Mouse (Mus musculus): ENCODE measurements around the gene Fndc3b. TPM values are rescaled to one million over a fixed set of nuclear protein-coding genes. Genes with fewer than 3 reads are reported as not detected.

The Fndc3b gene
- polyA plus RNA-seq, 1 experiment: 13.2 TPM

- no peak overlapping the region for H3K4me3 ChIP-seq (ENCODE audit: insufficient read depth, low read depth, low read length)
- no peaks in the 10 kb centered on the region for H3K4me1 ChIP-seq (ENCODE audit: control insufficient read depth, insufficient read depth, insufficient read length, low read length)
- H3K27ac ChIP-seq (replicated peaks; ENCODE audit: low read depth, low read length): no peak overlapping the region
Observed at GRCm38 (mm10) chr3:27526991-27527390, 184.1 kb downstream of the Fndc3b start.

GRCm38 (mm10) chr3:27523176-27523936, 187.8 kb downstream of the Fndc3b start:
- no peak overlapping the region for H3K4me3 ChIP-seq (ENCODE audit: insufficient read depth, low read depth, low read length)
- H3K27ac ChIP-seq (replicated peaks; ENCODE audit: low read depth, low read length): no peak overlapping the region
- H3K4me1 ChIP-seq (ENCODE audit: control insufficient read depth, insufficient read depth, insufficient read length, low read length): 0 out of 2 replicates have a peak, but pooled peaks cover 2% of the 10 kb centered on the region

DNA sequence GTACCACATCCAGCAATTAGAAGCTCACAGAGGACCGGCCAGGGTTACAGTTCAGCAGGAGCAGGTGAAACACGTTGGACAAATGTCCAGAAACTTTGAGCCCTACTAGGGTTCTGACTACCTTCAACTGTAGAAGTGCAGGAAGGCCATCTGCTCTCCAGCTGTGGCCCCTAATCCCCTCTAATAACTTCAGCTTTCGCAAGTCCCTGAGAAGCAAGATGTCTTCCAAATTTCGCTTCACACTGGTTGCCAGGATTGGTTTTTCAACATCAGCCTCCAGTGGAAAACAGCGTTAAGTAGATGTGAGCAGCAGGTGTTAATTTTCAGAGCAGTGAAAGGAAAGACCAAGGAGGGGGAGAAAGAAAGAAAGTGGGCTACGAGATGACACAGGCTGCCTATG, 190.7 kb downstream of the Fndc3b start:
- H3K4me3 ChIP-seq (ENCODE audit: insufficient read depth, low read depth, low read length): no peak overlapping the region
- H3K27ac ChIP-seq (replicated peaks; ENCODE audit: low read depth, low read length): no peak overlapping the region

DNA sequence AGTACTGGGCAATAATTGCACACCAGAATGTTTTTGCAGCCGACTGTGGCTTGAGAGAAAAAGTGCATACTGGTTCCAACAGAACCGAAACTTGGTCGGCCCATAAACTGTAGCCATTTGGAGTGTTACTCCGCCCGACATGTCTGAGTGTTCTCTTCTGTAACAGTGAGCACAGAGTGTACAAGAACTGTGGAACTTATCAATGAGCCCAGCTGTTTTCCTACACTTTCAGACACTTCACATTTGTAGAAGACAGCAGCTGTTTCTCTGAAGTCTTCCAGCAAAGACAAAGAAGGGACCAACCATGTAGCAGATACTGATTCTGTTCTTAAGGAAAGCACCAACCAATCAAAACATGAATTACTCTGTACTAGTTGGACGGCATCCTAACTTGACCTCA, 191.6 kb downstream of the Fndc3b start:
- Histone ChIP-seq H3K4me1 (ENCODE audit: control insufficient read depth, insufficient read depth, insufficient read length, low read length) (0 out of 2 replicates have a peak, but pooled peaks cover 2% of the 10 kb centered on the region), H3K27ac (replicated peaks; ENCODE audit: low read depth, low read length) (no peak overlapping the region), H3K4me3 (ENCODE audit: insufficient read depth, low read depth, low read length) (no peak overlapping the region)

More for the DNA sequence above, 190.7 kb downstream of the Fndc3b start:
- 0 out of 2 replicates have a peak, but pooled peaks cover 2% of the 10 kb centered on the region for H3K4me1 ChIP-seq (ENCODE audit: control insufficient read depth, insufficient read depth, insufficient read length, low read length)

- H3K27ac ChIP-seq (replicated peaks; ENCODE audit: low read depth, low read length): no peak overlapping the region
- H3K4me1 ChIP-seq (ENCODE audit: control insufficient read depth, insufficient read depth, insufficient read length, low read length): 0 out of 2 replicates have a peak, but pooled peaks cover 2% of the 10 kb centered on the region
- no peak overlapping the region for H3K4me3 ChIP-seq (ENCODE audit: insufficient read depth, low read depth, low read length)
Observed at GRCm38 (mm10) chr3:27518935-27519334, 192.2 kb downstream of the Fndc3b start.

DNA sequence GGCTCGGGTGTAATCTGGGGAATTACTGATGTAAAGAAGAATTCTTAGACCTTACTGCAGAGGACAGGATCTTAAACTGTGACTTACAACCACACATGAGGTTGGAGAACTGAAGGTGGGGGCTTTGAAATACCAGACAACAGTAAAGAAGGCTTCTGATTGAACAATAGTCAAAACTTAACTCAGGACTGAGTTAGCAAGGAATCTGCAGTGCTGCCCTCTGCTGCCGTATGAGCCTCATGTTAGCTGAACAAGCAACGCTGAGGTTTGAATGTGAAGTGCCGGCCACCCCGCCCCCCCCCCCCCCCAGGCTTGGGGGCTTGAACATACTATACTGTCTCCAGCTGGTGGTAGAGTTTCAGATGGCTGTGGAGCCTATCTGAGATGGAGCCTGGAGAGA, 194.6 kb downstream of the Fndc3b start:
- no peak overlapping the region for H3K27ac ChIP-seq (replicated peaks; ENCODE audit: low read depth, low read length)

DNA sequence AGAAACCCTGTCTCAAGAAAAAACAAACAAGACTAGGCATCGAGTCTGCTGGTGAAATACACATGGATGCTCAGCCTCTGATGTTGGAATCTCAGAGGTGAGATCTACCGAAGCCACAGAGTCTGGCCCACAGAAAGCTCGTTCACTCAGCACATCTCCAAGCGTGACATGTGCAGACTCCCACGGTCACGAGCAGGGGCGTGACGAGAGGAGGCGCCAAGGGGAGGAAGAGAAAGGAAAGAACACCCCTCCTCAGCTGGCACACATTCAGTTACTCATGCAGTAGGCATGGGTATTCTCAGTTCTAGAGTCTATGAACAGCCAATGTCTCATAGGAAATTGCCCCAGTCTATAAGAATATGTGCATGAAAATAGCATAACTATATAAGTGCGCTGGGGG, 199.3 kb downstream of the Fndc3b start:
- H3K4me1 ChIP-seq (ENCODE audit: control insufficient read depth, insufficient read depth, insufficient read length, low read length): no peaks in the 10 kb centered on the region
- no peak overlapping the region for H3K4me3 ChIP-seq (ENCODE audit: insufficient read depth, low read depth, low read length)
- no peak overlapping the region for H3K27ac ChIP-seq (replicated peaks; ENCODE audit: low read depth, low read length)

More for the DNA sequence above, 194.6 kb downstream of the Fndc3b start:
- Histone ChIP-seq H3K4me1 (ENCODE audit: control insufficient read depth, insufficient read depth, insufficient read length, low read length) (0 out of 2 replicates have a peak, but pooled peaks cover 2% of the 10 kb centered on the region), H3K4me3 (ENCODE audit: insufficient read depth, low read depth, low read length) (no peak overlapping the region)

DNA sequence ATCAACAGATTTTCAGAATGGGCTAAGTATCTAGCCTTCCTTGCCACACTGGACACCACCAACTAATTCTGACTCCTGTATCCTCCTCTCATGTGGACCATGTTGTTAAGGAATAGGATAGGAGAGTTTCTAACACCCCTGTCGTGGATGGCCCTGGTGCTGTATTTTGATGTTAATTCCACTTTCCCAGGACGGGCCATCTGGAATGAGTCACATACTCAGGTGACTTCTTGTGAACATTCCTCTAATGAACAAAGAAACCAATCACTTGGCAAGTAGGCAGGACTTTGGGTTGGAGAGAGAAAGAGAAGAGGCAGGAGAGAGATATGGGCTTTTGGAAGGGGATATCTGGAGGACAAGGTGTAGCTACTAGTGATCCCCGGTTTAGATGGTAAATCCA, 204.2 kb downstream of the Fndc3b start:
- no peaks in the 10 kb centered on the region for H3K4me1 ChIP-seq (ENCODE audit: control insufficient read depth, insufficient read depth, insufficient read length, low read length)
- H3K4me3 ChIP-seq (ENCODE audit: insufficient read depth, low read depth, low read length): no peak overlapping the region
- H3K27ac ChIP-seq (replicated peaks; ENCODE audit: low read depth, low read length): no peak overlapping the region

- Histone ChIP-seq H3K4me1 (ENCODE audit: control insufficient read depth, insufficient read depth, insufficient read length, low read length) (no peaks in the 10 kb centered on the region), H3K27ac (replicated peaks; ENCODE audit: low read depth, low read length) (no peak overlapping the region), H3K4me3 (ENCODE audit: insufficient read depth, low read depth, low read length) (no peak overlapping the region)
Observed at GRCm38 (mm10) chr3:27505582-27505981, 205.5 kb downstream of the Fndc3b start.

DNA sequence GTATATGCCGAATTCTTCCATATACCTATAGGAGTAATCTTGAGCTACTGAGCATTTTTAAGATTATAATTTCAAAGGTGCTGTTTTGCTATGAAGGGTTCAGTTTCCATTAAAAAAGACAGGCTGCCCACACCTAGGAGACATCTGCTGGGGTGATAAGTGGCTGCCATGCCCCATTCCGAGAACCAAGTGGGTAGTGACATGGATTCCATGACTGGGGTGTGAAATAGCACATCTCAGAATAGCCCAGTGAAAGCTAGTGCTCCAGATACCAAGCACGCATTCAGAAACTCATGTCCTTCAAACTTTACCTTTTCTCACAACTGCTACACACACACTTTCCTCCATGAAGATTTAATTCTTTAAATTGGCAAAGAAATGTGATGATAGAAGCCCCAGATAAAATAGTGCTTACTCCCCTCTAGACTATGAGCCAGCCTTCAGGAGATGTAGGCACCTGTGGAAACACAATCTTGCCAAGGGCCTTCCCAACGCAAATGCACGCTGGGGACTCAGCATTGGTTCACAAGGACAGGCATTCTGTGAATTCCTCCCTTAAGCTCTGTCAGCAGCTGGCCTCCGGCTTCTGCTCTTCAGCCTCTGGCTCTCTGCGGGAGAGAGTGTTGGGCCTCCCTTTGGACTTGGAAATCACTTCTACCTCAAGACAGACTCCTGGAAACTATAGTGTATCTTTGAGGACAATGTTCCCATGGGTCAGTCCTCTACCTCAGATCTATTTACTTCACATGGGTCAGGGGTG, 207.6 kb downstream of the Fndc3b start:
- H3K27ac ChIP-seq (replicated peaks; ENCODE audit: low read depth, low read length): no peak overlapping the region
- no peak overlapping the region for H3K4me3 ChIP-seq (ENCODE audit: insufficient read depth, low read depth, low read length)
- no peaks in the 10 kb centered on the region for H3K4me1 ChIP-seq (ENCODE audit: control insufficient read depth, insufficient read depth, insufficient read length, low read length)

- H3K27ac ChIP-seq (replicated peaks; ENCODE audit: low read depth, low read length): no peak overlapping the region
- no peak overlapping the region for H3K4me3 ChIP-seq (ENCODE audit: insufficient read depth, low read depth, low read length)
- no peaks in the 10 kb centered on the region; the same call in 1 of the 2 replicates for H3K4me1 ChIP-seq (ENCODE audit: control insufficient read depth, insufficient read depth, insufficient read length, low read length)
Observed at GRCm38 (mm10) chr3:27495296-27496073, 215.6 kb downstream of the Fndc3b start.

DNA sequence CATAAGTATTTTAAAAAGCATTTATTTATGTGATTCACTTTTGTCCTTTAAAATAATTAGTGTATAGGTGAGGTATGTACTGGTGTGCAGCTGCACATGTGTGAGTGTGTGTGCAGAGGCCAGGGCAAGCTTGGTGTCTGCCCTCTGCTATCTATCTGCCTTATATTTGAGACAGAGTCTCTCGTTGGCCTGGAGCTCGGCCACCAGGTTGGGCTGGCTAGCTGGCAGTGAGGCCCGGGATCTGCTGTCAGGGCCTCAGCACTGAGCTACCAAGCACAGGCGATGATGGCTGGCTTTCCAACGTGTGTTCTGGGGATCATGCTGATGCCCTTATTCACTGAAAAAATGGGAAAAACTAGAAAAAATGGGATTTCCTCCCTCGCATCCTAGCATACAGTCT, 216.4 kb downstream of the Fndc3b start:
- H3K27ac ChIP-seq (replicated peaks; ENCODE audit: low read depth, low read length): no peak overlapping the region
- H3K4me1 ChIP-seq (ENCODE audit: control insufficient read depth, insufficient read depth, insufficient read length, low read length): no peaks in the 10 kb centered on the region; the same call in 1 of the 2 replicates

DNA sequence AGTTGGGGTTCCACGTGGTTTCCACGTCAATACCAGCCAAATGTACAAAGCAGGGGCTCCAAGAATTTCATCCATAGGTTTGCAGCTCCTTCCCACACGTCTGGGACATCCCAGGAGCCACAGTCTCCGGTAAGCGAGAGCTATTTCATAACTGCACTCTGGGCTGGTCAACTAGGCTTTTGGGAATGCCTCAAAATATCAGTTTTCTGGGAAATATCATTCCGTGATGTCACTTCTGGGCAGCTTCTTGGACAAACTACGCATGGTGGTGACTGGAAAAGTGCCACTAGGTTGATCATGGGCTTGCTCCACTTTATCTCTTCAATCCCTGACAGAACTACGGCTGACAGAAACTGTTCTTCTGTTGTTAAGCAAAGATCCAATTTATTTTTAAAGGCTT, 217.0 kb downstream of the Fndc3b start:
- H3K4me3 ChIP-seq (ENCODE audit: insufficient read depth, low read depth, low read length): no peak overlapping the region

More for the DNA sequence above, 216.4 kb downstream of the Fndc3b start:
- no peak overlapping the region for H3K4me3 ChIP-seq (ENCODE audit: insufficient read depth, low read depth, low read length)

DNA sequence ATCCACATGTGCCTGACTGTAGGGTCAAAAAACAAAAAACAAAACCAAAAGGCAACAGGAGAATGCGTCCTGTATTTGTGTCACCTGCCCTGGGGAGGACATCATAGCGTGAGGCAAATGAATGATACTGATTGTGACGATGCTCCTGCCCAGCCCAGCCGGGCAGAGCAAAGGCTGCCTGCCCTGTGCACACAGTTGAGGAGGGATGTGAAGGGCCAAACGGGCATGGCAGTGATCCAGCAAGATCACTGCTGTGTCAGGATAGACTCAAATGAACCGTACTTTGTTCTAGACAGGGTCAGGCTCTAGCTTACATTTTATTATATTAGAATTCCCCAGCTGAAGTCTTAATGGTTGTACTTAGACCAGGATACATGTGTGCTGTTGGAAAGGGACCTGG, 219.3 kb downstream of the Fndc3b start:
- no peak overlapping the region for H3K27ac ChIP-seq (replicated peaks; ENCODE audit: low read depth, low read length)
- no peak overlapping the region for H3K4me3 ChIP-seq (ENCODE audit: insufficient read depth, low read depth, low read length)
- H3K4me1 ChIP-seq (ENCODE audit: control insufficient read depth, insufficient read depth, insufficient read length, low read length): no peaks in the 10 kb centered on the region; the same call in 1 of the 2 replicates

More for the DNA sequence above, 217.0 kb downstream of the Fndc3b start:
- Histone ChIP-seq H3K4me1 (ENCODE audit: control insufficient read depth, insufficient read depth, insufficient read length, low read length) (no peaks in the 10 kb centered on the region; the same call in 1 of the 2 replicates), H3K27ac (replicated peaks; ENCODE audit: low read depth, low read length) (no peak overlapping the region)

DNA sequence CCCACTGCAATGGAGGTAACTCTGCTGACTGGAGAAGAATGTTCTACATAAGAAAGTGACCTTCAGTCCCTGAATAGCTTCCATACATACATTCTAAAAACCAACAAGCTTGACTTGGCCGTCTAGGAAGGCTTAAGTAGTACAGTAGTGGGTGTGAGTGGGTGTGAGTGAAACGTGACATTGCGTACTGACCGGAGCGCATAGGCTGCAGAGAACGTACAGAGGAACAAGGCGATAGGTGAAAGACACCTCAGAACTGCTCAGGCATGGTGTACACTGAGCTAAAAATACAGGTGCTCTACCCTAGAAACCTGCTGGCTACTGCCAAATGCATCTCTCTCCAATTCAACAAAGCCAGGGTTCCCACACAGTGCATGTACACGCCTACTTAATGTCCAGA, 219.7 kb downstream of the Fndc3b start:
- Histone ChIP-seq H3K4me3 (ENCODE audit: insufficient read depth, low read depth, low read length) (no peak overlapping the region), H3K27ac (replicated peaks; ENCODE audit: low read depth, low read length) (no peak overlapping the region), H3K4me1 (ENCODE audit: control insufficient read depth, insufficient read depth, insufficient read length, low read length) (no peaks in the 10 kb centered on the region; the same call in 1 of the 2 replicates)
